Mouse (Mus musculus) neural tube, embryonic 13.5 days (tissue): ENCODE measurements around the gene Adk. TPM values are rescaled to one million over a fixed set of nuclear protein-coding genes. Genes with fewer than 3 reads are reported as not detected.

Experiments
- ATAC-seq: fragments of 200-750 bp; cut with Nextera tagmentation; 2 replicates; pipeline ENCODE4 v1.8.0; 2017; ENCODE audit warnings: low read depth, mild to moderate bottlenecking, moderate TSS enrichment, moderate library complexity
- H3K27ac ChIP-seq: fragments of 300-500 bp; sonication (generic); replicated peaks from 2 replicates; pipeline ENCODE4 v1.5.1; 2015; ENCODE audit warnings: moderate library complexity, mild to moderate bottlenecking, inconsistent platforms
- H3K27me3 ChIP-seq: fragments of 300-500 bp; sonication (generic); 2 replicates; pipeline ENCODE4 v1.6.1; 2015; ENCODE audit warnings: mild to moderate bottlenecking, inconsistent platforms
- H3K36me3 ChIP-seq: fragments of 300-500 bp; sonication (generic); 2 replicates; pipeline ENCODE4 v1.6.1; 2015; ENCODE audit warnings: mild to moderate bottlenecking, inconsistent platforms
- H3K4me1 ChIP-seq: fragments of 300-500 bp; sonication (generic); replicated peaks from 2 replicates; pipeline ENCODE4 v1.6.1; 2015; ENCODE audit warnings: inconsistent platforms
- H3K4me2 ChIP-seq: fragments of 300-500 bp; sonication (generic); 2 replicates; pipeline ENCODE4 v1.6.1; 2015; ENCODE audit warnings: inconsistent platforms, mild to moderate bottlenecking, moderate library complexity
- H3K4me3 ChIP-seq: fragments of 300-500 bp; sonication (generic); 2 replicates; pipeline ENCODE4 v1.5.1; 2015; ENCODE audit warnings: mild to moderate bottlenecking, inconsistent platforms
- H3K9ac ChIP-seq: fragments of 300-500 bp; sonication (generic); 2 replicates; pipeline ENCODE4 v1.6.1; 2015; ENCODE audit warnings: moderate library complexity, mild to moderate bottlenecking, inconsistent platforms
- H3K9me3 ChIP-seq: fragments of 300-500 bp; sonication (generic); 2 replicates; pipeline ENCODE4 v1.6.1; 2016; ENCODE audit warnings: inconsistent platforms
- WGBS: fragments of 180-500 bp; shearing (Covaris S2); methylation state at CpG from one replicate; pipeline ENCODE4 v1.1.7; 2015; 5-methylcytosine and 5-hydroxymethylcytosine counted together
- polyA plus RNA-seq: library from polyadenylated mRNA; unstranded; fragments of >200 nt; fragmentation: Nextera tagmentation; extraction: Ambion mirVana; gene quantifications from 2 replicates; pipeline ENCODE4 v1.2.1, GENCODE M21; 2015

The Adk gene
- polyA plus RNA-seq, 1 experiment from 2014 or later = 39.0 TPM

DNA sequence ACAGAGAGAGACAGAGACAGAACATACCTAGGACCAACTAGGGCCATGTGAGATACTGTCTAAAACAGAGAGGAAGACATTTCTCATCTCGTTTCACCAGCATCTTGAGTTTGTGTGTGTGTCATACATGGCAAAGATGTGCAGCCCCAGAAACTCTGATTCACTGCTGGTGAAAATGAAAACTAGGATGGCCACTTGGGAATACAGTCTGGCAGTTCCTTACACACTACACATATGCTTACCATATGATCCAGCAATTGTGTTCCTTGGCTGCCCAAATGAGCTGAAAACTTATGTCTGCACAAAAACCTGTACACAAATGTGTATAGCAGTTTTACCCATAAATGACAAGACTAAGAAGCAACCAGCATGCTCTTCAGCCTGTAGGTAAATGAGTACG, 388.2 kb downstream of the Adk start:
- ATAC-seq = no peak
- WGBS = 88% methylated on average over 2 of the region's 2 CpGs
- H3K27me3 ChIP-seq = no peaks in the 10 kb centered on the region
- no peaks in the 10 kb centered on the region; the same call in 1 of the 2 replicates for H3K4me1 ChIP-seq
- no peak overlapping the region for H3K27ac ChIP-seq
- no peak overlapping the region for H3K9ac ChIP-seq
- no peak overlapping the region for H3K4me3 ChIP-seq
- no peaks in the 10 kb centered on the region for H3K9me3 ChIP-seq
- no peak overlapping the region for H3K4me2 ChIP-seq
- H3K36me3 ChIP-seq = no peaks in the 10 kb centered on the region

DNA sequence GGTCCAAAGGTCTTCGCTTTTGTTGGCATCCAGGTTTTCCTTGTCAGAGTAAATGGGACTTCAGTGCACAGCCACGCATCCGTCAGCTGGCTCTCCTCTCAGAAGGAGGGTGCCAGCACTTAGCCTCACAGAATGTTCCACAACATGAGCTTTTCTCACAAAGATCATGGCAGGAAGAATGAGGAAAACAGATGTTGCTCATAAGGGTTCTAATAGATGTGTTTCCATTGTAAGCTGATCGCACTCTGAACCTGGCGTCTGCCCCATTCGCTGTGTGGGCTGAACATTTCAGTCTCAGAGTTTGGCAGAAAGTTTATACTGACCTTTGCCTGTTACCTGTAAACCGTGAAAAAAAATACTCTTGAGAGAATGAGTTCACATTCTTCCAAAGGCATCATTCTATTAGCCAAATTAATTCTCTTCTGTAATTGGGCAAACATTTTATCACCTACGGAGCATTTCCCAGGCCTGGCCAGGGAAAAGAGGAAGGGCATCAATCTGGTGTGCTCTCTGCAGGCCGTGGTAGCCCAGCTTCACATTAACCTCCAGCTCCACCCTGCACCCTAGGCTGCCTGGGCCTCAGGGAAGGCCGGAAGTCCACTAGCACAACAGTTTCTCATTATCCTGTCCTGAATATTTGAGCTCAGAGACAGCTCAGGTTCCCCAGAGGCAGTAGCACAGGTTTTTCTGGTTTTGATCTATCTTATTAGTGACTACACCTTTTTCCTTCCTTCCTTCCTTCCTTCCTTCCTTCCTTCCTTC, 389.6 kb downstream of the Adk start:
- no peaks in the 10 kb centered on the region for H3K27me3 ChIP-seq
- no peaks in the 10 kb centered on the region for H3K36me3 ChIP-seq
- ATAC-seq = no peak
- H3K27ac ChIP-seq = no peak overlapping the region
- H3K4me2 ChIP-seq = no peak overlapping the region
- 78% methylated on average over 10 of the region's 10 CpGs for WGBS
- no peaks in the 10 kb centered on the region for H3K9me3 ChIP-seq
- H3K4me1 ChIP-seq = no peaks in the 10 kb centered on the region; the same call in 1 of the 2 replicates
- no peak overlapping the region for H3K4me3 ChIP-seq
- H3K9ac ChIP-seq = no peak overlapping the region

DNA sequence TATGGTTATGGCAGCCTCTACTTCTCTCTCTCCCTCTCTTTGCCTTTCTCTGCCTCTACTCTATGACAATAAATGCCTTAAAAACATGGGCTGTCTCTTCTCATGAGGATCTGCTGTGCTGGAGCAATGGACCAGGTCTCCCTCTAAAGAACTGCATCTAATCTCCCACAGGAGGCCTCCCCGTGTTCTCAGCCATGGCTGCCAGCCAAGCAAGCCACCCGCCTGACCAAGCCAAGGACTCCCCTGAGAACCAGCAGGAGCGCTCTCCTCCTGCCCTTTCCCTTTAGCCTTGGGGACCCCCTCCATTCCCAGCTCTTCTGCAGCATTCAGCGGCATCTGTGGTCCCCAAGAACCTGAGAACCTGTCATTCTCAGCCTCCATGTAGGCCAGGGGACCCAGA, 400.2 kb downstream of the Adk start:
- no peak overlapping the region for H3K4me2 ChIP-seq
- 73% methylated on average over 4 of the region's 4 CpGs for WGBS

DNA sequence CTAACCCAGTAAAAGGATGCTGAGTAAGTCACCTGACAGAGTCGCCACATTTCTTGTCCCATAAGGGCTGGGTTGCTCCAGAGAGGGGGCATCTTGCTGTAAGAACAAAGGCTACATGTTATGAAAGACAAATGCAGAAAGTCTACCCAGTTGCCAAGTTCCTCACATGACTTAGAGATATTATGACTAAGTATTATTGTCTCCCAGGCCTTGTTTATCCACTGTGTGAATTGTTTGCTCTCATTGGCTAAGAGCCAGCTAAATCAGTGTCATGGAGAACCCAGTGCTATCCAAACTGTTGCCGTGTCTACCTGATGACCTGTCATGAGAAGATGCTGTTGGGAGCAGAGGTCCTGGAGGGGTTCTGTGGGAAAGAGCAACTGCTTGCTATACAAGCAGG, 401.5 kb downstream of the Adk start:
- H3K27ac ChIP-seq = no peak overlapping the region
- no peaks in the 10 kb centered on the region for H3K27me3 ChIP-seq
- H3K36me3 ChIP-seq = no peaks in the 10 kb centered on the region
- ATAC-seq = no peak
- H3K4me3 ChIP-seq = no peak overlapping the region
- 89% methylated on average over 2 of the region's 2 CpGs for WGBS
- no peaks in the 10 kb centered on the region for H3K9me3 ChIP-seq
- no peaks in the 10 kb centered on the region for H3K4me1 ChIP-seq
- H3K4me2 ChIP-seq = no peak overlapping the region
- no peak overlapping the region for H3K9ac ChIP-seq

More for the DNA sequence above, 400.2 kb downstream of the Adk start:
- Histone ChIP-seq H3K4me3 (no peak overlapping the region), H3K9me3 (no peaks in the 10 kb centered on the region), H3K27ac (no peak overlapping the region), H3K27me3 (no peaks in the 10 kb centered on the region), H3K9ac (no peak overlapping the region), H3K4me1 (no peaks in the 10 kb centered on the region), H3K36me3 (no peaks in the 10 kb centered on the region)
- no peak for ATAC-seq

DNA sequence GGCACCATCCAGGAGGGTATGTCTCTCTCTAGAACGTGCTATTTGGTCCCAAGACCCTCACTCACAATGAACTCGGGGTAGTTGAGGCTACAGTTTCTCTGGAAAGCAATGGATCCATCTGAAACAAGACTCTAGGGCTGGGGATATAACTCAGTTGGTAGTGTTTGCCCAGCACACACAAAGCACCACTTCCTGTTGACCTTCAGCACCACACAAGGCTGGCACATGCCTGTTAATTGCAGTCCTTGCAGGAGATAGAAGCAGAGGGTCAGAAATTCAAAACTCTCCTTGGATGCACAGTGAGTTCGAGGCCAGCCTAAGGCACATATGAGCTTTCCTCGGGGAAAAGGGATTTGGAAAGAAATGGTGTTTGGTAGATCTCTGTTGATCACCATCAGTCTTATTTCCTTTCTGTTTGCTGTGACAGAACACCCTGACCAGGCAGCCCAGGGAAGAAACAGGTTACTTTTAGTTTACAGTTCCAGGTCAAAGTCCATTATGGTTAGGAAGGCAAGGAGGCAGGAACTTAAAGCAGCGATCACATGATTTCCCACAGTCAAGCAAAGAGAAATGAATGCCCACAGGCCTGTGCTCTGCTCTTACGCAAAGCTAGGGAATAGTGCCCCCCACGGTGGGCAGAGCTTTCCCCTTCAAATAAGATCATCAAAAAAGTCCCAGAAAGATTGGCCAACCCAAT, 403.4 kb downstream of the Adk start:
- no peak for ATAC-seq
- Histone ChIP-seq H3K4me2 (no peak overlapping the region), H3K4me3 (no peak overlapping the region), H3K9me3 (no peaks in the 10 kb centered on the region), H3K27me3 (no peaks in the 10 kb centered on the region), H3K36me3 (no peaks in the 10 kb centered on the region), H3K4me1 (no peaks in the 10 kb centered on the region), H3K27ac (no peak overlapping the region), H3K9ac (no peak overlapping the region)
- WGBS = 94% methylated on average over 7 of the region's 7 CpGs

DNA sequence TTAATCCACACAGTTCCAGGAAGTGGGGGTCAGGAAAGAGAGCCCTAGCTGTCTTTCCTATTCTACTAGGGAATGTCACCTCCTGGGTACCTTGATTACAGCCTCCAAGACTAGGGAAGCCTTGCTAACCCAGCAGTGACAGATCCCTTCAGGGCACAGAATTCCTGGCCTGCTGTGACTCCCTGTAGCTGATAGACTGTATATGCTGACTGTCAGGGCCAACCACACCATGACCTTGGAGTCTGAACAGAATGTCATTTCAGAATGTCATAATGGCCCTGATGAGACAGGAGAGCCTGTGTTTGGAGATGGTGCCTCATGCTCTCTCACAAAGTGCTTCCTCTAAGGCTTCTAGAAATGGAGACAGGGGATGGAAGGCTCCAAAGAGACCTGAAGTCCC, 404.2 kb downstream of the Adk start:
- Histone ChIP-seq H3K4me2 (no peak overlapping the region), H3K4me1 (no peaks in the 10 kb centered on the region), H3K27me3 (no peaks in the 10 kb centered on the region), H3K36me3 (no peaks in the 10 kb centered on the region), H3K9ac (no peak overlapping the region), H3K4me3 (no peak overlapping the region), H3K27ac (no peak overlapping the region), H3K9me3 (no peaks in the 10 kb centered on the region)
- no peak for ATAC-seq

DNA sequence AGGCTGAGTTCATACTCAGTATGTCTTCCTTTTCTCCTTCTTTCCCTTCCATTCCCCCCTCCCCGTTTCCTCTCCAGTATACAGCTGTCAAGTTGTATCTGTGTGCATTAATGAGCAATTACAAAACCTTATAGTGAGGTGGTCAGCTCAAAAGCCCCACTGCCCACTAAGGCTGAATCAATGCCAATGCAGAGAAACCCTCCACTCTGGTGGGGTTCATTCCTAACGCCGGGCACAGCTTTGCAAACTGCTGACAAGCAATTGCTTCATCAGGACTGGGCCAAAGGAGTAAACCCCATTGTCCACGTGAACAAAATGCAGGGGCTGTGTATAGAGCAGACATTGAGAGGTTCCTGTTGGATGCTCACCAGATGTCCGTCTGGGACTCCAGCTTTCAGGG, 405.5 kb downstream of the Adk start:
- H3K27me3 ChIP-seq = no peaks in the 10 kb centered on the region
- H3K4me1 ChIP-seq = no peaks in the 10 kb centered on the region
- no peaks in the 10 kb centered on the region for H3K36me3 ChIP-seq
- no peak overlapping the region for H3K4me3 ChIP-seq
- no peak overlapping the region for H3K9ac ChIP-seq
- H3K9me3 ChIP-seq = no peaks in the 10 kb centered on the region
- no peak overlapping the region for H3K4me2 ChIP-seq
- no peak overlapping the region for H3K27ac ChIP-seq
- WGBS = 79% methylated on average over 5 of the region's 5 CpGs
- no peak for ATAC-seq

DNA sequence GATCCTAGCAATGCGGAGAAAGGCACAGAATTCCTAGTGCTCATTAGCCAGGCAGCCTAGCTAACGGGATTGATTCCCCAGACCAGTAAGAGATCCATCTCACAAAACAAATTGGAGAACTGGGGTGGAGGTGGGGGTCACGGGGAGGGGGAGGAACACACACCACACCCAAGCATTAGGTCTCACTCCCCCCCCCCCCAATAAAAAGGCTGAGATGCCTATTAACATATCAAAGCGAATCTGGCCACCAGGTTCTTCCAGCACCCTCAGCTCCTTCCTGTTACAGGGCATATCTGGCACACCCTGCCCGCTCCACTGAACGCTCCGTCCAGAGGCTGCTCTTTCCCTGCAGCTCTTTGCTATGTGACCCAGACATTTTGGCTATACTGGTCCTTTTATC, 406.3 kb downstream of the Adk start:
- no peak overlapping the region for H3K27ac ChIP-seq
- H3K9ac ChIP-seq = no peak overlapping the region
- H3K4me1 ChIP-seq = no peaks in the 10 kb centered on the region
- 80% methylated on average over 7 of the region's 7 CpGs for WGBS
- H3K36me3 ChIP-seq = no peaks in the 10 kb centered on the region
- H3K9me3 ChIP-seq = no peaks in the 10 kb centered on the region
- no peaks in the 10 kb centered on the region for H3K27me3 ChIP-seq
- no peak overlapping the region for H3K4me3 ChIP-seq
- no peak for ATAC-seq
- no peak overlapping the region for H3K4me2 ChIP-seq

DNA sequence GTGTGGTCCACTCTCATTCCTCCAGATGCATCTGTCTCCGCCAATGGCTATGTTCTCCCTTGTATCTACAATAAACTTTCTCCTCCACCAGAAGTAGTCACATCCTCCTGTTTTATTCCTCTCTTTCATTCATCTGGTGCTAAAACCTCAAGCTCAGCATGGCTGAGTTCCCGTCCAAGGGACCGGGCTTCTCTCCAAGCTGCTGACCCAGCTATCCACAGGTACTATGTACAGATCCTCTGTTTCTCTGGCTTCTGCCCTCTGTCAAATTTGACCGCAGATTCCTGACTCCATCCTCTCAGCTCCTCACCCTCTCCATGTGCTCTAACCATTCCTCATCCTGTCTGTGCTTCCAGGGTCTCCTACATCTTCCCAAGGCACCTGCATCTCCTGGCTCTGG, 406.8 kb downstream of the Adk start:
- ATAC-seq = no peak
- H3K27ac ChIP-seq = no peak overlapping the region
- no peak overlapping the region for H3K4me2 ChIP-seq
- WGBS = 87% methylated on average over 4 of the region's 4 CpGs
- no peaks in the 10 kb centered on the region for H3K4me1 ChIP-seq
- no peaks in the 10 kb centered on the region for H3K27me3 ChIP-seq
- no peak overlapping the region for H3K9ac ChIP-seq
- H3K36me3 ChIP-seq = no peaks in the 10 kb centered on the region
- H3K4me3 ChIP-seq = no peak overlapping the region
- no peaks in the 10 kb centered on the region for H3K9me3 ChIP-seq

DNA sequence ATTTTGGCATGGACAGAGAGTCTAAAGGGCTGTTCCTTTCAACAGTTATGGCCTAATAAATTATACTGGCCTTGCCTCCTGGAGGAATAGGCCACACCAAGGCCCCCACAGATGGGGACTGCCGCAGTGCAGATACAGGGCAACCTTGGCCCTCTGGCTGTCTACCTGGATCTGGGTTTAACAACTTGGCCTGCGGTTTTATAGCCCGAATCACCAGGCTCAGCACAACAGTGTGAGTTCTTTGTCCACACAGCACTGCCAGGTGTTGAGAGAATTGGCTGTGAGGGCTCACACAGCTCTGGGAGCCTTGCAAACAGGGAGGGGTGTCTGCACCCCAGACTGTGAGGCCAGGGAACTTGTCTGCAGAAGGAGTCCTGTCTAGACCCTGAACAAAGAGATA, 410.0 kb downstream of the Adk start:
- Histone ChIP-seq H3K27ac (no peak overlapping the region), H3K9ac (no peak overlapping the region), H3K36me3 (no peaks in the 10 kb centered on the region), H3K4me1 (no peaks in the 10 kb centered on the region), H3K27me3 (no peaks in the 10 kb centered on the region), H3K4me3 (no peak overlapping the region), H3K4me2 (no peak overlapping the region), H3K9me3 (no peaks in the 10 kb centered on the region)
- WGBS = 59% methylated on average over 3 of the region's 3 CpGs
- ATAC-seq = no peak

DNA sequence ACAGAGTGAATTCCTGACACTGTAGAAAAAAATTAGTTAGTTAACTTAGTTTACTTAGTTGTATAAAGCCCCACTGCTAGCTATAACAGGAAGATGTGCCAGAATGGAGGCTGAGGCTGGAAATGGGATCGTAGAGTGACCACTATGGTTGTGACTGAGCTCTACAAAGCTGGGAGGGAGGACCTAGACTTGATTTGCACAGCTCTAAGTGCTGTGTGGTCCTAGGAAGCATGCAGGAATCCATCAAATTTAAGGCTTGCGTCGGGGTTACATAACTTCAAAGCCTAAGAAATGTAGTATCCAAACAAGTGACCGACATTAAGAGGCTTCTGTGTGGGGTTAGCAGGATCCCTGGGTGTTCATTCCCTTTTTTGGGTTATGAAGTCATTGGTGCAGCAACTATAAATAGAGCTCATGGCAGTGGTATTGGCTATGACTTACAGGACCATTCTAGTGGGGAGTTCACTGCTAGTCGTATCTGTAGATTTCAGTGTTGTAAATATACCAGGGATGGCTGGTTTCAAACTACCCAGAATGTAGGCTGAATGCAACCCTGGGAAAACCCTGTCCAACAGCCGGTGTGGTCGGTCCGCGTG, 410.8 kb downstream of the Adk start:
- H3K4me2 ChIP-seq = no peak overlapping the region
- no peaks in the 10 kb centered on the region for H3K9me3 ChIP-seq
- H3K4me3 ChIP-seq = no peak overlapping the region
- no peak for ATAC-seq
- H3K9ac ChIP-seq = no peak overlapping the region
- H3K27ac ChIP-seq = no peak overlapping the region
- WGBS = 88% methylated on average over 9 of the region's 9 CpGs
- H3K4me1 ChIP-seq = no peaks in the 10 kb centered on the region
- no peaks in the 10 kb centered on the region for H3K36me3 ChIP-seq
- H3K27me3 ChIP-seq = no peaks in the 10 kb centered on the region

DNA sequence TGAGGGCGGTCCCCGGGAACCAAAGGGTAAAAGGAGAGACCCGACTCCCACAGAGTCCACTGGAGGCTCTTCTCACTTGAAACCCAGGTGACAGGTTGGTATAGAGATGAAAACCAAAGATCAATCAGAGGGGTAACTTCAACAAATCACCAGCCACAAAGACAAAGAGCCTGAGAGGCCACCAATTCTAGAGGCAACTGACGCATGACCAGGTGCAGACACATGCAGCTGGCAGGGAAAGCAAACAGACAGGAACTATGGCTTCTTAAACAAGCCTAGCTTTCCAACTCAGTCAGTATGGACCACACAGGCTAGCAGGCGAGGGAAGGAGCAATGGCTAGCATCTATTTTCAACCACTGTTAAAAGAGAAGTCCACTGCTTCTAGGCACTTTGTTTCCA, 418.0 kb downstream of the Adk start:
- no peak overlapping the region for H3K4me3 ChIP-seq
- H3K27ac ChIP-seq = no peak overlapping the region
- WGBS = 78% methylated on average over 5 of the region's 5 CpGs
- no peaks in the 10 kb centered on the region for H3K27me3 ChIP-seq
- H3K9ac ChIP-seq = no peak overlapping the region
- no peaks in the 10 kb centered on the region for H3K9me3 ChIP-seq
- ATAC-seq = no peak
- H3K36me3 ChIP-seq = no peaks in the 10 kb centered on the region
- H3K4me1 ChIP-seq = no peaks in the 10 kb centered on the region
- no peak overlapping the region for H3K4me2 ChIP-seq
